Mouse (Mus musculus) liver, adult 2 months (tissue): ENCODE results near the gene 1700016H13Rik. TPM values are rescaled to one million over a fixed set of nuclear protein-coding genes. Genes with fewer than 3 reads are reported as not detected.
A peak's percentile ranks its signal among the peaks of the same experiment; 100 is the strongest.

Experiments used
- DNase-seq: peaks from one replicate; pipeline ENCODE4 v3.0.0-alpha.2; 2011; ENCODE audit warnings: low read depth, low spot score; ENCODE audit errors: extremely low read depth
- H3K27ac ChIP-seq: fragments of 200-500 bp; replicated peaks from 2 replicates; pipeline ENCODE4 v1.5.1; 2012; ENCODE audit warnings: low read depth, mild to moderate bottlenecking, control low read depth, inconsistent platforms, low read length; ENCODE audit not compliant: insufficient read depth
- H3K27me3 ChIP-seq: fragments of 200-500 bp; 2 replicates; pipeline ENCODE4 v1.6.1; 2012; ENCODE audit warnings: mild to moderate bottlenecking, moderate library complexity, low read length, inconsistent platforms; ENCODE audit not compliant: control insufficient read depth, insufficient read depth
- H3K36me3 ChIP-seq: fragments of 200-500 bp; 2 replicates; pipeline ENCODE4 v1.6.1; 2012; ENCODE audit warnings: low read length, inconsistent platforms; ENCODE audit not compliant: control insufficient read depth, insufficient read depth
- H3K4me1 ChIP-seq: fragments of 200-500 bp; 2 replicates; pipeline ENCODE4 v1.6.1; 2011; ENCODE audit warnings: low read length; ENCODE audit not compliant: control insufficient read depth, insufficient read depth
- H3K4me3 ChIP-seq: fragments of 200-500 bp; 2 replicates; pipeline ENCODE4 v1.5.1; 2011; ENCODE audit warnings: low read depth, mild to moderate bottlenecking, control low read depth, low read length, moderate library complexity; ENCODE audit not compliant: insufficient read depth
- H3K79me2 ChIP-seq: fragments of 200-500 bp; 2 replicates; pipeline ENCODE4 v1.6.1; 2012; ENCODE audit warnings: inconsistent platforms, mild to moderate bottlenecking, low read length, moderate library complexity; ENCODE audit not compliant: control insufficient read depth, insufficient read depth
- H3K9ac ChIP-seq: fragments of 200-500 bp; 2 replicates; pipeline ENCODE4 v1.6.1; 2012; ENCODE audit warnings: low read depth, mild to moderate bottlenecking, control low read depth, inconsistent platforms, low read length
- CTCF ChIP-seq: fragments of 200-500 bp; IDR thresholded peaks from 2 replicates; pipeline ENCODE4 v1.5.1; 2011; ENCODE audit warnings: low read depth, low read length, control low read depth
- POLR2A ChIP-seq: fragments of 200-500 bp; IDR thresholded peaks from 2 replicates; pipeline ENCODE4 v1.6.1; 2011; ENCODE audit warnings: low read length, control low read depth; ENCODE audit not compliant: insufficient read depth; ENCODE audit errors: extremely low read depth
- WGBS: fragments of 180-500 bp; shearing (Covaris S2); methylation state at CpG from one replicate; pipeline ENCODE4 v1.1.7; 2018; 5-methylcytosine and 5-hydroxymethylcytosine counted together
- polyA plus RNA-seq: library from polyadenylated mRNA; depleted of rRNA; stranded (reverse); fragments of >200 nt; gene quantifications from 2 replicates; pipeline ENCODE4 v1.2.3, GENCODE M21; 2012
- total RNA-seq: library from RNA; depleted of rRNA; stranded (reverse); fragments of >200 nt; gene quantifications from 2 replicates; pipeline ENCODE4 v1.2.3, GENCODE M21; 2014

Gene 1700016H13Rik
- total and polyA plus RNA-seq, 2 experiments = not detected

- no peak for TF ChIP-seq CTCF
- no peak for TF ChIP-seq POLR2A
- Histone ChIP-seq H3K79me2 (no peaks in the 10 kb centered on the region), H3K9ac (no peak overlapping the region), H3K4me1 (no peaks in the 10 kb centered on the region), H3K36me3 (no peaks in the 10 kb centered on the region), H3K27me3 (no peaks in the 10 kb centered on the region; the same call in 1 of the 2 replicates), H3K4me3 (no peak overlapping the region), H3K27ac (no peak overlapping the region)
- WGBS = 71% methylated on average over 2 of the region's 2 CpGs
- DNase-seq = no peak
Measured at GRCm38 (mm10) chr5:103665876-103666275, 10.1 kb upstream of the 1700016H13Rik start.

DNA sequence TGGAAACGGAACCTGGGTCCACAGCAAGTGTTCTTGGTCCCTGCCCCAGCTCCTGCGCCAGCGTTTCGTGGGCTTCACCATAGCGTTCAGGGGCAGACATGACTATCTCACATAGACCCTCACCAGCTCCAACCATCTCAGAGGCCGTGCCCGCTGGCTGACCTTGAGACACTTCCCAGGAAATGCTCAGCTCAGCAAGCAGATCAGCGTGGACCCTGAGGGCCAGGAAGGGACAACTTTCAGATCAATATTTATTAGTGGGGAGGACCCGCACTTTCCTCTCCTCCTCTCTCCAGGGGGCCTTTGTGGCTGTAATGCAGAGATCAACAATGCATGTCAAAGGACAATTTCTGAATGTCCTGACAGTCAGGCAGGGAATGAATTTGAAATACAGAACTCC lies 9.1 kb upstream of the 1700016H13Rik start:
- Histone ChIP-seq H3K4me3 (no peak overlapping the region), H3K36me3 (no peaks in the 10 kb centered on the region), H3K27me3 (no peaks in the 10 kb centered on the region), H3K9ac (no peak overlapping the region), H3K4me1 (no peaks in the 10 kb centered on the region), H3K79me2 (no peaks in the 10 kb centered on the region), H3K27ac (no peak overlapping the region)
- TF ChIP-seq POLR2A = no peak
- TF ChIP-seq CTCF = no peak
- WGBS = 80% methylated on average over 9 of the region's 9 CpGs
- no peak for DNase-seq

DNA sequence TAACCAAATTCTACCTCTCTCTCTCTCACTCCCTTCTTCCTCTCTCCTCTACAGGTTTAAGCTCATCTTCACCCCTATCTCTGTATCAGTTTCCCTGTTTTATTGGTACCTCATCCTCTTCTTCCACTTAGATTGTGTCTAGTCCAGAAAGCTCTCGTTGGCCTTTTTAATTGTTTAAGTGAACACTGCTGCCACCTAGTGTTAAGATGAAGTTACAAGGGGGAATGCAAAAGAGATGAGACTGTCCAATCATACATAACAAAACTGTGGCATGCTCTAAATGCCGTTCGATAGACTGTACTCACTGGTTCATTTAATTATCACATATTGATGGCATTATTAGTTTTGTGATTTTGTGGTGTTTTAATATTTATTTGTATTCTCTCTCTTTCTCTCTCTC lies 3.8 kb upstream of the 1700016H13Rik start:
- no peak overlapping the region for H3K27ac ChIP-seq
- TF ChIP-seq POLR2A (no peak), CTCF (peak; percentile 35)
- no peaks in the 10 kb centered on the region for H3K36me3 ChIP-seq
- DNase-seq = peak; percentile 49
- H3K27me3 ChIP-seq = 0 out of 2 replicates have a peak, but pooled peaks cover 2% of the 10 kb centered on the region
- H3K4me1 ChIP-seq = peaks cover 3% of the 10 kb centered on the region; the same call in 1 of the 2 replicates
- no peak overlapping the region for H3K4me3 ChIP-seq
- H3K79me2 ChIP-seq = no peaks in the 10 kb centered on the region
- no peak overlapping the region for H3K9ac ChIP-seq
- 16% methylated on average over 3 of the region's 3 CpGs for WGBS

DNA sequence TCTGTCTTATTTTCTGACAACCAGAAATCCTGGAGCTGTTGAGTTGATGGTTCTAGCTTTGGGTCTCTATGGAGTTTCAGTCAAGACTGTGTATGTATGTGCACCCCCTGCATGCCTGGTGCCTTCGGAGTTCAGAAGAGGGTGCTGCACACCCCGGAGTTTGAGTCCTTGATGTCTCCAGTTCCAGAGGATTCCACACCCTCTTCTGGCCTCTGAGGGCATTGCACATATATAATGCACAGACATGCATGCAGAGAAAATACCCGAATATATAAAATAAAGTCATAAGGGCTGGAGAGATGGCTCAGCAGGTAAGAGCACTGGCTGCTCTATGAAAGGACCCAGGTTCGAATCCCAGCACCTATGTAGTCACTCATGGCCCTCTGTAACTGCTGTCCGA lies 3.1 kb upstream of the 1700016H13Rik start:
- no peak for TF ChIP-seq POLR2A
- TF ChIP-seq CTCF = no peak
- 59% methylated on average over 5 of the region's 5 CpGs for WGBS
- Histone ChIP-seq H3K27me3 (0 out of 2 replicates have a peak, but pooled peaks cover 2% of the 10 kb centered on the region), H3K4me3 (no peak overlapping the region), H3K27ac (no peak overlapping the region), H3K36me3 (no peaks in the 10 kb centered on the region), H3K4me1 (peaks cover 3% of the 10 kb centered on the region; the same call in 1 of the 2 replicates), H3K9ac (no peak overlapping the region), H3K79me2 (no peaks in the 10 kb centered on the region)
- no peak for DNase-seq

DNA sequence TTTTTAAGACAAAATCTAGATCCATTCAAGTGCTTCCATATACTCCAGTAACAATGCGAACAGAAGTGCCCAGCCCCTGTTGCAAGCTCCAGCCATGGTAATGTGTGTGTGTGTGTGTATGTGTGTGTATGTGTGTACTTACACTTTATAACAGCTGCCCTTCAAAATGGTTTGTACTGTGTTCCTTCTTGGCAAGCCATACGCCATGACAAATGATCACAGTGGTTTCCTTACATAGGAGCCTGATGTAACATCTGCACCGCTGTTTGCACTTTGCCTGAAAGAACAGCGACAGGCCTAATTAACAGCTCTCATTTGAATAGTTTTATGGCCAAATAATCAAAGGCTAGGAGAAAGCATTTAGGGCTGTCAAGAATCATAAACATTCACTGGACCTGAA lies 1.0 kb downstream of the 1700016H13Rik start:
- TF ChIP-seq POLR2A = no peak
- TF ChIP-seq CTCF = no peak
- Histone ChIP-seq H3K4me3 (no peak overlapping the region), H3K27me3 (0 out of 2 replicates have a peak, but pooled peaks cover 2% of the 10 kb centered on the region), H3K4me1 (peaks cover 3% of the 10 kb centered on the region; the same call in 1 of the 2 replicates), H3K36me3 (no peaks in the 10 kb centered on the region), H3K79me2 (no peaks in the 10 kb centered on the region), H3K9ac (no peak overlapping the region), H3K27ac (no peak overlapping the region)
- 79% methylated on average over 4 of the region's 4 CpGs for WGBS
- no peak for DNase-seq

GRCm38 (mm10) chr5:103654225-103654624 lies 1.6 kb downstream of the 1700016H13Rik start:
- 54% methylated on average over 6 of the region's 6 CpGs for WGBS
- H3K27me3 ChIP-seq = 0 out of 2 replicates have a peak, but pooled peaks cover 2% of the 10 kb centered on the region
- TF ChIP-seq POLR2A = no peak
- TF ChIP-seq CTCF = peak; percentile 57
- no peak overlapping the region for H3K4me3 ChIP-seq
- no peak overlapping the region for H3K27ac ChIP-seq
- H3K4me1 ChIP-seq = peaks cover 3% of the 10 kb centered on the region; the same call in 1 of the 2 replicates
- H3K79me2 ChIP-seq = no peaks in the 10 kb centered on the region
- H3K9ac ChIP-seq = no peak overlapping the region
- no peaks in the 10 kb centered on the region for H3K36me3 ChIP-seq
- peak; percentile 47 for DNase-seq
